Mouse (Mus musculus) testis, adult 2 months (tissue): Measurements from ENCODE around the gene Fxyd1.

Experiments
- CTCF ChIP-seq: fragments of 200-500 bp; IDR thresholded peaks from 2 replicates; pipeline ENCODE4 v1.5.1; 2012; ENCODE audit warnings: low read depth, mild to moderate bottlenecking, inconsistent platforms, low read length, moderate library complexity; ENCODE audit not compliant: control insufficient read depth, insufficient read depth, insufficient replicate concordance
- POLR2A ChIP-seq: fragments of 200-500 bp; IDR thresholded peaks from 2 replicates; pipeline ENCODE4 v1.6.1; 2012; ENCODE audit warnings: low read depth, mild to moderate bottlenecking, inconsistent platforms, low read length, moderate library complexity; ENCODE audit not compliant: control insufficient read depth

- TF ChIP-seq CTCF = no peak
- TF ChIP-seq POLR2A = no peak
Observed at GRCm38 (mm10) chr7:31012971-31013370, 44.0 kb downstream of the Fxyd1 start.
